Mouse (Mus musculus) myocyte (in vitro differentiated cells): ENCODE results near the gene Amer2.

Experiments used
- E2F4 ChIP-seq: IDR thresholded peaks from one replicate; pipeline ENCODE4 v1.6.1; 2011; ENCODE audit warnings: mild to moderate bottlenecking, control low read depth, moderate library complexity; ENCODE audit not compliant: insufficient read depth
- POLR2A ChIP-seq: IDR thresholded peaks from one replicate; pipeline ENCODE4 v1.6.1; 2011; ENCODE audit warnings: low read depth, mild to moderate bottlenecking, control low read depth, moderate library complexity; ENCODE audit not compliant: insufficient read length
- POLR2AphosphoS2 ChIP-seq: IDR thresholded peaks from one replicate; pipeline ENCODE4 v1.6.1; 2011; ENCODE audit warnings: low read depth, control low read depth; ENCODE audit not compliant: insufficient read length
- TCF3 ChIP-seq: IDR thresholded peaks from one replicate; pipeline ENCODE4 v1.6.1; 2011; ENCODE audit warnings: low read depth, control low read depth; ENCODE audit not compliant: insufficient read length
- USF1 ChIP-seq: IDR thresholded peaks from one replicate; pipeline ENCODE4 v1.6.1; 2011; ENCODE audit warnings: low read depth, mild to moderate bottlenecking, control low read depth, moderate library complexity

DNA sequence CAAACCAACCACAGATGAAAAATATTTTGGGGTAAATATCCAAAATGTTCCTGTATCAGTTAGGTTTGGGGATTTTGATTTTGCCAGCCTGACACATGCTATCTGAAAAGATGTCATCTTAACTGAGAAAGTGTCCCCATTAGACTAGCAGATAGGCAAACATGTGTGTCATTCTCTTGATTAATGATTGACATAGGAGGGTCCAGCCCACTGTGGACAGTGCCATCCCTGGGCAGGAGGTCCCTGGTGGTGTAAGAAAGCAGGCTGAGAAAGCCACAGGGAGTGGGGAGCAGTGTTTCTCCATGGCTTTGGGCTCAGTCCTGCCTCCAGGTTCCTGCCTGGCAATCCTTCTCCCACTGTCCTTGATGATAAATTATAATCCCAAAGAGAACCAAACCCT lies 63.3 kb downstream of the Amer2 start:
- TF ChIP-seq POLR2A: no peak
- TF ChIP-seq TCF3: no peak
- TF ChIP-seq E2F4: no peak
- no peak for TF ChIP-seq POLR2AphosphoS2
- no peak for TF ChIP-seq USF1
